Mouse (Mus musculus): Measurements from ENCODE around the gene Lamtor4.

GRCm38 (mm10) chr5:138291638-138292037 lies 36.4 kb downstream of the Lamtor4 start:
- TF ChIP-seq CTCF (IDR thresholded peaks at IDR 0.05; ENCODE audit: extremely low read depth, insufficient read depth, insufficient read length, insufficient replicate concordance) (no peak), POLR2A (IDR thresholded peaks at IDR 0.05; ENCODE audit: low read depth, low read length) (no peak)

Data from spleen, adult 2 months (tissue).